Mouse (Mus musculus): ENCODE data around the gene Cpne6. TPM values are rescaled to one million over a fixed set of nuclear protein-coding genes. Genes with fewer than 3 reads are reported as not detected.

Gene Cpne6
- polyA plus RNA-seq, 1 experiment from 2014 or later, result 0.16 TPM

GRCm38 (mm10) chr14:55560202-55561073 lies 50.2 kb downstream of the Cpne6 start, which contains the start of gene A730061H03Rik:
TSS of gene A730061H03Rik (minus strand) at chr14:55560406.
- Histone ChIP-seq H3K4me3 (ENCODE audit: low read depth, low read length) (peak within 1 kb of the TSS; percentile 68), H3K27me3 (replicated peaks; ENCODE audit: control insufficient read depth, insufficient read depth, low read length) (no peaks in the 10 kb centered on the region), H3K4me1 (replicated peaks; ENCODE audit: control insufficient read depth, insufficient read depth, low read length) (peaks cover 24% of the 10 kb centered on the region), H3K9me3 (ENCODE audit: control insufficient read depth, low read length) (no peaks in the 10 kb centered on the region), H3K4me2 (peak within 1 kb of the TSS; percentile 92), H3K27ac (ENCODE audit: low read depth, low read length) (peak within 1 kb of the TSS; percentile 99), H3K9ac (ENCODE audit: low read depth, low read length) (peak within 1 kb of the TSS; percentile 85), H3K36me3 (ENCODE audit: control insufficient read depth, insufficient read depth, low read length) (peaks cover 9% of the 10 kb centered on the region; the same call in 1 of the 2 replicates)
- ATAC-seq (replicated peaks; ENCODE audit: low FRiP score), result peak; percentile 91
- WGBS, result under 1% methylated on average over 51 of the region's 51 CpGs
- peak; percentile 98 for DNase-seq (ENCODE audit: low spot score)

GRCm38 (mm10) chr14:55561860-55562259 lies 51.6 kb downstream of the Cpne6 start:
- Histone ChIP-seq H3K36me3 (ENCODE audit: control insufficient read depth, insufficient read depth, low read length) (peaks cover 24% of the 10 kb centered on the region), H3K27me3 (replicated peaks; ENCODE audit: control insufficient read depth, insufficient read depth, low read length) (no peaks in the 10 kb centered on the region), H3K9me3 (ENCODE audit: control insufficient read depth, low read length) (no peaks in the 10 kb centered on the region), H3K4me1 (replicated peaks; ENCODE audit: control insufficient read depth, insufficient read depth, low read length) (peaks cover 19% of the 10 kb centered on the region), H3K4me3 (ENCODE audit: low read depth, low read length) (peak overlapping the region; percentile 68; the same call in 1 of the 2 replicates), H3K4me2 (no peak overlapping the region; the same call in 1 of the 2 replicates), H3K9ac (ENCODE audit: low read depth, low read length) (no peak overlapping the region), H3K27ac (ENCODE audit: low read depth, low read length) (no peak overlapping the region)
- 87% methylated on average over 10 of the region's 10 CpGs for WGBS
- ATAC-seq (replicated peaks; ENCODE audit: low FRiP score), result no peak
- DNase-seq (ENCODE audit: low spot score), result no peak

- Histone ChIP-seq H3K4me2 (no peak overlapping the region), H3K9ac (ENCODE audit: low read depth, low read length) (no peak overlapping the region), H3K27ac (ENCODE audit: low read depth, low read length) (no peak overlapping the region), H3K4me3 (ENCODE audit: low read depth, low read length) (no peak overlapping the region), H3K4me1 (replicated peaks; ENCODE audit: control insufficient read depth, insufficient read depth, low read length) (peaks cover 12% of the 10 kb centered on the region), H3K27me3 (replicated peaks; ENCODE audit: control insufficient read depth, insufficient read depth, low read length) (no peaks in the 10 kb centered on the region), H3K36me3 (ENCODE audit: control insufficient read depth, insufficient read depth, low read length) (peaks cover 31% of the 10 kb centered on the region), H3K9me3 (ENCODE audit: control insufficient read depth, low read length) (no peaks in the 10 kb centered on the region)
- WGBS, result 85% methylated on average over 11 of the region's 11 CpGs
- DNase-seq (ENCODE audit: low spot score), result no peak
- ATAC-seq (replicated peaks; ENCODE audit: low FRiP score), result no peak
Observed at GRCm38 (mm10) chr14:55563249-55563648, 53.0 kb downstream of the Cpne6 start.

GRCm38 (mm10) chr14:55565748-55566147 lies 55.5 kb downstream of the Cpne6 start:
- 83% methylated on average over 3 of the region's 3 CpGs for WGBS
- Histone ChIP-seq H3K9ac (ENCODE audit: low read depth, low read length) (no peak overlapping the region), H3K9me3 (ENCODE audit: control insufficient read depth, low read length) (no peaks in the 10 kb centered on the region), H3K4me3 (ENCODE audit: low read depth, low read length) (no peak overlapping the region), H3K27ac (ENCODE audit: low read depth, low read length) (no peak overlapping the region), H3K4me1 (replicated peaks; ENCODE audit: control insufficient read depth, insufficient read depth, low read length) (peaks cover 7% of the 10 kb centered on the region), H3K4me2 (no peak overlapping the region), H3K36me3 (ENCODE audit: control insufficient read depth, insufficient read depth, low read length) (peaks cover 42% of the 10 kb centered on the region), H3K27me3 (replicated peaks; ENCODE audit: control insufficient read depth, insufficient read depth, low read length) (no peaks in the 10 kb centered on the region)
- ATAC-seq (replicated peaks; ENCODE audit: low FRiP score) (no peak), DNase-seq (ENCODE audit: low spot score) (no peak)

Other genes starting within 250 kb of the Cpne6 start
- 58.7 and 59.4 TPM in 2 replicates for gene Dhrs4, start 31.7 kb upstream of the Cpne6 start, polyA plus RNA-seq (2014; fragmentation: Nextera tagmentation; extraction: Ambion mirVana)
- gene Carmil3, start 19.8 kb upstream of the Cpne6 start, polyA plus RNA-seq (2014; fragmentation: Nextera tagmentation; extraction: Ambion mirVana), result 2.7 and 3.0 TPM in 2 replicates
- gene Nrl, start 14.5 kb downstream of the Cpne6 start, polyA plus RNA-seq (2014; fragmentation: Nextera tagmentation; extraction: Ambion mirVana), result not detected in 2 replicates
- gene Pck2, start 29.8 kb downstream of the Cpne6 start, polyA plus RNA-seq (2014; fragmentation: Nextera tagmentation; extraction: Ambion mirVana), result 49.8 and 50.9 TPM in 2 replicates
- 72.1 and 73.6 TPM in 2 replicates for gene Dcaf11, start 49.6 kb downstream of the Cpne6 start, polyA plus RNA-seq (2014; fragmentation: Nextera tagmentation; extraction: Ambion mirVana)
- gene A730061H03Rik, start 50.0 kb downstream of the Cpne6 start, polyA plus RNA-seq (2014; fragmentation: Nextera tagmentation; extraction: Ambion mirVana), result 2.3 and 3.3 TPM in 2 replicates
- gene Fitm1, start 65.2 kb downstream of the Cpne6 start, polyA plus RNA-seq (2014; fragmentation: Nextera tagmentation; extraction: Ambion mirVana), result 2.2 and 2.6 TPM in 2 replicates
- 172 and 177 TPM in 2 replicates for gene Psme1, start 67.7 kb downstream of the Cpne6 start, polyA plus RNA-seq (2014; fragmentation: Nextera tagmentation; extraction: Ambion mirVana)
- gene Emc9, start 74.9 kb downstream of the Cpne6 start, polyA plus RNA-seq (2014; fragmentation: Nextera tagmentation; extraction: Ambion mirVana), result 44.5 and 46.2 TPM in 2 replicates
- 256 and 277 TPM in 2 replicates for gene Psme2, start 80.7 kb downstream of the Cpne6 start, polyA plus RNA-seq (2014; fragmentation: Nextera tagmentation; extraction: Ambion mirVana)
- gene Rnf31, start 81.3 kb downstream of the Cpne6 start, polyA plus RNA-seq (2014; fragmentation: Nextera tagmentation; extraction: Ambion mirVana), result 21.2 and 23.1 TPM in 2 replicates
- 11.6 and 13.0 TPM in 2 replicates for gene Irf9, start 93.1 kb downstream of the Cpne6 start, polyA plus RNA-seq (2014; fragmentation: Nextera tagmentation; extraction: Ambion mirVana)
- 2.8 and 5.2 TPM in 2 replicates for gene Rec8, start 107.6 kb downstream of the Cpne6 start, polyA plus RNA-seq (2014; fragmentation: Nextera tagmentation; extraction: Ambion mirVana)
- 90.1 and 92.1 TPM in 2 replicates for gene Ipo4, start 125.5 kb downstream of the Cpne6 start, polyA plus RNA-seq (2014; fragmentation: Nextera tagmentation; extraction: Ambion mirVana)
- gene Gm49378, start 127.5 kb downstream of the Cpne6 start, polyA plus RNA-seq (2014; fragmentation: Nextera tagmentation; extraction: Ambion mirVana), result 2.7 and 2.8 TPM in 2 replicates
- 79.8 and 83.8 TPM in 2 replicates for gene Tm9sf1, start 133.4 kb downstream of the Cpne6 start, polyA plus RNA-seq (2014; fragmentation: Nextera tagmentation; extraction: Ambion mirVana)
- gene Tssk4, start 139.7 kb downstream of the Cpne6 start, polyA plus RNA-seq (2014; fragmentation: Nextera tagmentation; extraction: Ambion mirVana), result 0.47 and 0.49 TPM in 2 replicates
- 40.2 and 43.8 TPM in 2 replicates for gene Mdp1, start 150.1 kb downstream of the Cpne6 start, polyA plus RNA-seq (2014; fragmentation: Nextera tagmentation; extraction: Ambion mirVana)
- gene Gmpr2, start 161.5 kb downstream of the Cpne6 start, polyA plus RNA-seq (2014; fragmentation: Nextera tagmentation; extraction: Ambion mirVana), result 54.9 and 58.0 TPM in 2 replicates
- 489 and 507 TPM in 2 replicates for gene Nedd8, start 161.7 kb downstream of the Cpne6 start, polyA plus RNA-seq (2014; fragmentation: Nextera tagmentation; extraction: Ambion mirVana)
- gene Tinf2, start 171.4 kb downstream of the Cpne6 start, polyA plus RNA-seq (2014; fragmentation: Nextera tagmentation; extraction: Ambion mirVana), result 42.3 and 44.9 TPM in 2 replicates
- gene Tgm1, start 203.5 kb downstream of the Cpne6 start, polyA plus RNA-seq (2014; fragmentation: Nextera tagmentation; extraction: Ambion mirVana), result 3.0 and 3.3 TPM in 2 replicates
- gene Rabggta, start 211.8 kb downstream of the Cpne6 start, polyA plus RNA-seq (2014; fragmentation: Nextera tagmentation; extraction: Ambion mirVana), result 22.8 and 24.0 TPM in 2 replicates
- gene Dhrs1, start 235.2 kb downstream of the Cpne6 start, polyA plus RNA-seq (2014; fragmentation: Nextera tagmentation; extraction: Ambion mirVana), result 48.8 and 53.9 TPM in 2 replicates
- 70.6 and 76.1 TPM in 2 replicates for gene Nop9, start 235.2 kb downstream of the Cpne6 start, polyA plus RNA-seq (2014; fragmentation: Nextera tagmentation; extraction: Ambion mirVana)
- gene Cideb, start 248.0 kb downstream of the Cpne6 start, polyA plus RNA-seq (2014; fragmentation: Nextera tagmentation; extraction: Ambion mirVana), result 8.9 and 9.1 TPM in 2 replicates

All from liver, embryonic 11.5 days (tissue).